Mouse (Mus musculus) cerebellum, adult 2 months (tissue): ENCODE results near the gene Dna2.

Source experiments
- CTCF ChIP-seq: fragments of 200-500 bp; IDR thresholded peaks from 2 replicates; pipeline ENCODE4 v1.5.1; 2011; ENCODE audit warnings: low read depth, mild to moderate bottlenecking, control low read depth, low read length, moderate library complexity, borderline replicate concordance; ENCODE audit not compliant: insufficient read depth
- POLR2A ChIP-seq: fragments of 200-500 bp; IDR thresholded peaks from 2 replicates; pipeline ENCODE4 v1.6.1; 2011; ENCODE audit warnings: low read length, control low read depth, borderline replicate concordance; ENCODE audit not compliant: insufficient read depth

GRCm38 (mm10) chr10:62966291-62966690 lies 19.5 kb downstream of the Dna2 start:
- TF ChIP-seq POLR2A (no peak), CTCF (no peak)
